Mouse (Mus musculus): Measurements from ENCODE around the gene Ntn5.

DNA sequence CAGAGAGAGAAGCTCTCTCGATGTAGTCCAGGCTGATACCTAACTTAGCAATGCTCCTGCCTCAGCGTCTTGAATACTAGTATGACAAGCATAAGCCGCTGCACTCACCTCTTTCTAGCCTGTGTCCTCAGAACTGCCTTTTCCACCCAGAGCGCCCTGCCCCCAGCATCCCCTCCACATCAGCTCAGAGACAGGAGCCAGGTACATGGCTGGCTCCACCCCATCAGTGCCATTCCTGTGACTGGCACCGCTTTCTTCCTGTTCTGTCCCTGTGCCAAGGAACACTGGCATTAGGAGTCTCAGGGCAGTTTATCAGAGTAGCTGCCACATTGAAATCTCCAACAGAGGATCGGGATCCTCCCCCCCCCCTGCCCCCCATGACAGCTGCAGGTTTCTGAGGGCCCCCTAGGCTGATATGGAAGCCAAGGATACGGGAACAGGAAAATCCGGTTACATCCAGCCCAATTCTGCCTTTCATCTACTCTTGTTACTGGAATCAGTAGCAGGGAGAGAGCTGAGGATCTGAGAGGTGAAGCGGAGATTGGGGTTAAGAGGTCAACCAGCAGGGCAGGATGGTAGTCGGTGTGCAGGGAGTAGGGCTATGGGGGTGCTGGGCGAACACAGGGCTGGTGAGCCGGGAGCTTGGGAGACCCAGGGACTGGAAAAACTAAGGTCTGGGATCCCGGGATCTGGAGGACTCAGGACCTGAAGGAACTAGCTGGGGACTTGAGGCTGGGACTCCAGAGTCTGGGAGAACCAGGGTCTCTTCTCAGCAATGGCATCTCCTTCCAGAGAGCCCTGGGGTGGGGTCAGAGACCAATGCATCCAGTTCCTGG, 18.3 kb upstream of the Ntn5 start:
- TF ChIP-seq CTCF (IDR thresholded peaks at IDR 0.05; ENCODE audit: insufficient read depth, low read length) (no peak), POLR2A (IDR thresholded peaks at IDR 0.05; ENCODE audit: borderline replicate concordance, extremely low read depth, low read depth, low read length) (no peak)
